Mouse (Mus musculus): ENCODE measurements around the gene Sytl3.

The Sytl3 gene

GRCm38 (mm10) chr17:6759717-6760292 is 100.9 kb downstream of the Sytl3 start:
- DNase-seq, result no peak

DNA sequence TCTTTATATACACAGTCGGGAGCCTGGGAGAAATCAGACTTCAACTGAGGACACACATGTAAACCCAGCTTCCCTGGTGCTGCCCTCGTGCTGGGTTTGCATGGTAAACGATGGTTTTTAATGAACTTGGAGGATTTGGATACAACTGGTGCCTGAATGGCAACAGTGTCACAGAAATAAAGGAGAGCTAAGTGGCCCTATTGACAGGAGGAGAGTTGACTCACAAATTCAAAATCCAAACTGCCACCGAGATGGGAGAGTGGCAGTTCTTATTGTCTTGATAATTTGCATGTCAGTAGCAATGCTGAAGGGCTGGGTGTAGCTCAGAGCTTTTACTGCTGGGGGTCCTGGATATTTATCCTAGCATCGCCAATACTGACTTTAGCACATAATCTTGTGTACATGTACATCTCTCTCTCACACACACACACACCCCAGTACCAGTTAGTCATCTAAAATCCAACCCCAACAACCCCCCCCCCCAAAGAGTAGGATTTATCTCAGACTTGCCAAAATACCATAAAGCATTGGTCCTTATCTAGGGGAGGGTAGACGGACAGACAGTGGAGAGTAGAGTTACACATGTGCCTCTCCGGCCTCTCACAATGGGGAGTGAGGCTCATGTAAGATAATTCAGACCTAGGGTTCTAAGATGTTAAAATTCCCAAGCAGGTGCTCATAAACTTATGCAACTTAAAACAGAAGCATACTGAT is 104.8 kb downstream of the Sytl3 start:
- no peak for DNase-seq

- no peak for DNase-seq
Measured at GRCm38 (mm10) chr17:6764227-6764593, 105.3 kb downstream of the Sytl3 start.

DNA sequence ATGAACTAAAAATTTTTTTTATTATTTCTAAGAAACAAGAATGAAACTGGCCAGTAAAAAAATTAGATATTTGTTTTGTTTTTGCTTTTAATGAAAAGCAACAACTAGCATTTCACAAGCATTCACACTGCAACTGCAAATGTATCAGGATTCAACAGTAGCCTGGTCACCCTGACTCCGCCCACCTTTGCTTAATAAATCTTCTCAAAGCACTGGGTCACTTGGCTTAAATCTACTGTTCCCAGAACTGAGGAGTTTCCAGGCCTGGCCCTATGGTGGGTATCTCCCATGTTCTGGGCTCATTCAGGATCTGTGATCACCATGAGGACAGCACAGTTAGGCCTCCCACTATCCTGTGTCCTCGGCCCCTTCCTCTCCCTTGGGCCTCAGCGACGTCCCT is 105.8 kb downstream of the Sytl3 start:
- no peak for DNase-seq

GRCm38 (mm10) chr17:6765886-6766285 is 107.0 kb downstream of the Sytl3 start:
- DNase-seq, result no peak

DNA sequence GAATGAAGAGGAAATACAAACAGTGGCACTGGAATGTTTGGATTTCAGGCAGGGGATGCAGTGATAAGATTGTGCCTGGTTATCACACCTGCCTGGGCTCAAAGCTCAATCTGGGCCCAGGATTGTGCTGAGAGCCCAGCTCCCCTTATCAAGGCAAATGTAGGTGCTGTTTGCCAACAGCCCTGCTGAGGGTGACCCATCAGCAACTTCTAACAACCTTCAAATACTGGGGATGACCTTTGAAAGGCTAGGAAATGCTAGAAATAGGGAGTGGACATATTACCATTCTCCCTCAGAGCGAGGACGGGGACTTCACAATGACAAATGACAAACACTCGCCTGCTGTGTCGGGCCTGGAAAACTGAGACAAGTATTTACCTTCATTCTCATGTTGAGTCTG is 107.9 kb downstream of the Sytl3 start:
- no peak for DNase-seq

DNA sequence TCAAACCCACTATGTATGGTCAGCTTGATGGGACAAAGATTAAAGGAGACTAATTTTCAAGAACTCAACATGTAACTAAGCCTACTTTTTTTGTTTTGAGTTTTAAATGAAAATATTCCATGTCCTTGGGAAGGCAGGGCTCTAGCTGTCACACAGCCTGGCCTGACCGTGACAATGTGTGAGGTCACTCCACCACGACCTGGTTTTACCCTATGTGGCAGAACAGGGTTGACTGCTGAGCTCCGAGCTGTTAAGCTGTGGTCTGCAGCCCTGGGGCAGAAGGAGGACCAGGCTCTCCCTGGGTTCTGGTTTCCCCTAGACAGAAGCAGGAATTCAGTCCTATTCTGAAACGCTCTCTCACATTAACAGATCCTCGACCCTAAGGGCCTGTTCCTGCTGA is 108.9 kb downstream of the Sytl3 start:
- no peak for DNase-seq

DNA sequence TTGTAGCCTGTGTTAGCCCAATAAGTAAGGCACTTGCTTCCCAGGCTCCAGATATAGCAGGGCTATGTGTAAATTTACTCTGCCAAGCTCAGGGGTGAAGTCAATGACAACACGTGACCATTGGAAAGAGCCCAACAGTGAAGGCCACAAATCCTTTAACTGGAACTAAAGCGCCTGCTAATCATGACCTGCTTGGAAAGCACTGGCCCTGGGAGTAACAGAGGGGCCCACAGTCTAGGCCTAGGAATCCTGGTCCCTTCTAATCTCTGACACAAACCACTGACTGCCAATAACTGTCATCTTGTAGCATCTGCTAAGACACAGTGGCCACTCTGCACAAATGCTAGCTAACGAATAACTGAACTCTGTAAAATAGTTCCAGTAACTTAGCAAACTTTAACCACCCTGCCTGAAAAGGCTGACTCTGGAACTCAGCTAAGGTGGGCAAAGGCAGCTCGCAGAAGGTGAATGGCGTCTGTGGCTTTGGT is 109.5 kb downstream of the Sytl3 start:
- no peak for DNase-seq

DNA sequence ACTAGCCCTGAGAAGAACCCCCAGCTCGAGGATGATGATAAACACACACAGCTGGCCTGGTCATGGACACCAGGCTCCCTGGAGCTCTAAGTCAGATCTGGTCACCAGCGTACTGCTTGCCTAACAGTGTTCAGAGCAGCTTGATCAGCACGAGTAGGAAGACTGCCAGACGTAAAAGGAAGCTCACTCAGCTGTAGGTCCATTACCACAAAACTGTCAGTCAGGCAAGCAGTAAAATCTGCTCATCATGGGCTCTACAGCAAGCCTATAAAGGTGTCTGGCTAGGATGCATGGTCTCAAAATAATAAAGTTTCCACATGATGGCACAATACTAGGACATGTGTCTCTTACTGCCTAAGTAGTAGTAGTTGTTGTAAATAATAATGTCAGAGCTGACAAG is 110.7 kb downstream of the Sytl3 start:
- no peak for DNase-seq

GRCm38 (mm10) chr17:6771661-6772489 is 113.0 kb downstream of the Sytl3 start:
- DNase-seq, result no peak

- no peak for DNase-seq
Measured at GRCm38 (mm10) chr17:6772490-6772773, 113.5 kb downstream of the Sytl3 start.

DNA sequence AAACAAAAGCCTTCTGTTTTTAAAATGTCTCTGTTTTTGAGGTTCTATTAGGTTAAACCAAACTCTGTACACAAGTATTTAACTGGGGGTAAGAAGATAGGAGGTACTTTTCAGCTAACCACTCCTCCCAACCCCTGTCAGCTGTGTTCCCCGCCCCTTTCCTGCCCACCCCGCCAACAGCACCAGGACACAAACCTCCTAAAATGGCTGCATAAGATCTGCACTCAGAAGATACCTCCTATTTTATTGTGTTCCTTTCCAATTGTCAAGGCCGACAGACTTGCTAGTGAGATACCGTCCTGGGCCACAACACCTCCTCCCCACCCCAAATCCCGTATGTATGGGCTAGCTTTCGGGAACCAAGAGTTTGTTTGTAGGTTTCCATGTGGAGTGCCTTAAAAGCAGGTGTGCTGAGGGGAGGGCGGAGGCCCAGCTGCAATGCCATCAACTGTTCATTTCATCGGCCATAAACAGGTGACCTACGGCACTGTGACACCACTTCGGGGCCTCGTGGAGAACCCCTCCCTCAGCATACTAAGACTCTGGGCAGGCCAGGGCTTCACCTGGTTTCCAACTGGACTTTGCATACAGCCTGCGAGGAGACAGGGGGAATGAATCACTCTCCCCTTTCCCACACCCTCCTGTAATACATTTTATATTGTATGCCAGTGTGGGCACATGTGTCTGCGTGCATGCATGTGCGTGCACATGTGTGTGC is 114.5 kb downstream of the Sytl3 start:
- no peak for DNase-seq

- no peak for DNase-seq
Measured at GRCm38 (mm10) chr17:6775221-6775620, 116.3 kb downstream of the Sytl3 start.

DNA sequence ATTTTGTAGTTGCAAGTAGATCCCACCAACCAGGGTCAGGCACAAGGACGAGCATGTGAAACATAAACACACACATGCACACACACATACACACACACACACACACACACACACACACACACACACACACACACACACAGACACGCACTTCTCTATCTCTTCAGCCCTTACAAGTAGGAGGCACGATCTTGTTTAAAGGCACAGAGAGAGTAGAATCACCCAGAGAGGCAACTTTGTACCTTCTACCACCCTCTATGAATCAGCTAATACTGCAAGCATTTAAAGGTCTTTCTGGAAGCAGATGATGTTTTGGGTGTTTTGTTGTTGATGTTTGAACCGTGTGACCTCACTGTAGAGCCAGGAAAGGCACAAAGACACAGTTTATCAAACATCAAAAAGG is 116.8 kb downstream of the Sytl3 start:
- no peak for DNase-seq

DNA sequence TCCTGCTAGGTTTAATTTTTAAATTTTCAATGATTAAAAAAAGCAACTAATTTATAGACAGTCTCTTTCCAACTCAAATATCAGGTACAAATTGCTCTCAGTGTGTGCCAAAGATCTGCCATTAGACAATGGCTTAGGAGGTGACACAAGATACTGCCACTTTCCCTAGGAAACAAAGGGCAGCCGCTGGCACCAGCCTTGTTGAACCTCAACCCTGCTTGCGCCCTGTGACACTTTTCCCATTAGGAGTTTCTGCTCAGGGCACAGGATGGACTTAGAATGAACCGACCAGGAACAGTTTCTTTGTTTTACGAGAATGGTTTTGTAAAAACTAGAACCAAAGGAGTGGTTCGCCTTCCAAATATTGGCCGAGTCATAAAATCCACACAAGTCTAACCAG is 117.2 kb downstream of the Sytl3 start:
- DNase-seq, result no peak

GRCm38 (mm10) chr17:6776576-6776975 is 117.7 kb downstream of the Sytl3 start:
- no peak for DNase-seq

- DNase-seq, result no peak
Measured at GRCm38 (mm10) chr17:6777061-6777460, 118.2 kb downstream of the Sytl3 start.

GRCm38 (mm10) chr17:6777629-6778331 is 118.9 kb downstream of the Sytl3 start:
- DNase-seq, result no peak

DNA sequence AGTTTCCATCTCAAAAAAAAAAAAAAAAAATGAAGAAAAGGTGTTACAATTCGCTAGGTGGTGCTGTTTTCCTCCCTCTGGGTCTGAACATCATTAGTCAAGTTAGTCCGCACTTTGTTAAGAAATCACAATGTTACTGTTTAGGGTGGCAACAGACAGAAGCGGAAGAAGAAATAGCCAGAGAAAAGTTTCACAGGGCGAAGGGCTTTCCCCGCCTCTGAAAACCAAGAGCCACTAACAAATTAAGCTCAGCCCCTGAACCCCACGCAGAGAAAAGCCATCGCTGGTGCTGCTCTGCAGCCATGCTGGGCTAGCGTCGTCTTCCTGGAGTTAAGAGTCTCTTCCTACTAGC is 119.4 kb downstream of the Sytl3 start:
- DNase-seq, result peak; percentile 21

GRCm38 (mm10) chr17:6778771-6779509 is 120.0 kb downstream of the Sytl3 start:
- no peak for DNase-seq

DNA sequence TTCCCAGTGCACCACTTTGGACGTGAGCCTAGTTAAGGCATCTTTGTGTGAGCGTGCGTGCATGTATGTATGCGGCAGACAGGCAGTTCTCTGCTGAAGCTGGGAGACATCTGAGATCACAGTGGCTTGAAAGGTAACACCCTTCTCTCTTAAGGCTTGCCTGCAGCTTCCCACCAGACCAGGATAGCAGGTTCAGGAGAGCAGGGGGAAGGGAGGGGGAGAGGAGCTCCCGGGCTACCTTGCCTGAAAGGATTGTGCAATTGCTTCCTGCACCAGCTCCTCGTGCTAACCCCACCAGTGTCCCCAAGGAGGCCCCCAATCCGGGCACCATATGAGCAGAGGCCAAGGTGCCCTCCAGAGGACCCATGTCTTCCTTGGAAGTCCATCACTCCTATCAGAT is 120.7 kb downstream of the Sytl3 start:
- DNase-seq, result no peak

- no peak for DNase-seq
Measured at GRCm38 (mm10) chr17:6780521-6781115, 121.7 kb downstream of the Sytl3 start.
